Mouse (Mus musculus) adipocyte (in vitro differentiated cells): ENCODE data around the gene Idua.
A peak's percentile ranks its signal among the peaks of the same experiment; 100 is the strongest.
"Not testable (repeated sequence)": the region's sequence is repeated elsewhere in the genome, so short reads cannot be mapped to it uniquely, and the experiment has no call there.

Source experiments
- DNase-seq: peaks from one replicate; pipeline ENCODE4 v3.0.0-alpha.2; 2016; ENCODE audit warnings: low spot score

Idua gene

DNA sequence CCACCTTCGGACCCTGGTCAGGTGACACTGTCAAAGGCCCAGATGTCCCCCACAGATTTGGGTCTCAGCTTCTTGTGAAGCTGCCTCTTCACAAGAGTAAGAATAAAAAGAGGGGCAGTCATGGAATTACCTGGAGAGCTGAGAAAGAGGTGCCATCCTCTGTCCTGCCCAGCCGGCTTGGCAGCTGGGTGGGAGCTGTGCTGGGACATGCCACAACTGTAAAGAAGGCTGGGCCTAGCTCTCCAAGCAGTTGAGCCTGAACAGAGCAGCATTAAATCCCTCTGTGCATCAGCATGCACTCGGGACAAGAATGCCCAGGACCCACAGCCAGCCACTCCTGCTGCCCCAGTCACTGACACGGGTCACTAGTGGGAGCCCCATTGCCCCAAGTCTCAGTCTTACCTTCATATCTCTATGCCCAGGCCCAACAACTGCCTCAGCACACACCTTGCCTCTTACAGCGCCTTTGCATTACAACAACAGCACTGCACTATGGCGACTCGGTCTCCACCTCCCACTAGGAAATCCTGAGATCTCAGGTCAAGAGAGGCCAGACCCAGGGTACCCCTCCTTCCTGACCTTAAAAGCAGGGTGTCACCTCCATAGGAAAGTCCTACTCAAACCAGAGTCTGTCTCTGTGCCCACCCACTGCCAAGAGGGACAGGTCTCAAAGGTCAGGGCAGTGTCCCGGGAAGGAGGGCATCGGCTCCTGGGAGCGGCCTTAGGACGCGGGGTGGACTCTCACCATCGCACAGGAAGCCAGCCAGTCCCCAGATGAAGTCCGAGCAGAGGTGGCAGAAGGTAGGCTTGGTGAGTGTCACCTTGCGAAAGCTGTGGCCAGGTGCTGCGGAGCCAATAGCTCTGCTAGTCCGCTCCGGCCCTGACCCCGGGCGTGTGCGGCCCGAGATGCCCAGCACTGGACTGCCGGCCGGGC, at the start of gene Idua:
TSS of gene Idua (plus strand) at position 634 of the 934 bp plus-strand sequence.
- no peak for DNase-seq

DNA sequence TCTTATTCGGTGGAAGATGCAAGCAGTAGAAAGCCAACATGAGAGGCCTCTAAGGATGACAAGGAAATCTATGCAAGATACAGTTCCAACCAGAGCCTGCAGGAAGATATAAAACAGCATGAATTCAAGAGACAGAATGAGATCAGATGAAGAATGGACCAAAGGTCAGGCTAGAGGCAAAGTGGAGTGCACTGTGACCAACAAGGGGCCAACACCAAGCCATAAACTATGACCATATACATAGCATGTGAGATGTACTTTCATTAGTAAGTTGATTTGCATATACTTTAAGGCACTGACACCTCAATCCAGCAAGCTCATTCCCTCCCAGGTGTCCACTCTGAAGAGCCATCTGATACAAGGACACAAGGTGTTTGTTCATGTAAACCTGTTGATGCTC, 49.7 kb upstream of the Idua start:
- no peak for DNase-seq

DNA sequence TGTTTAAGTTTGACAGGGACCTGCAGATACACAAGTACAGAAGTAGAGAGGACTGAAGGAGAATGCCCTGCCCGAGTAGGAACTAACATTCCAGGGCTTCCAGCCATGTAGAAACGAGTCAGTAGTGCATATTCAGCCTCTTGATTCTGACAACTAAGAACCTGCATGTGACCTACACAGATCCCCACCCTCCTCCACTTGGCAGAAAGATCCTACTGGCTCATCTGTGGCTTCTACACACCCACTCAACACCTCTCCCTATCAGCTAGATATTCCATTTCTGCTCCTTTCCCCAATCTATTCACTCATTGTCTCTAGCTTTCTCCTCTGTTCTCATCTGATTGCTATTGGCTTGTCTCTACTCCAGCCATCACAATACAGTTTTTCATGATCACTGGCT, 38.3 kb upstream of the Idua start:
- no peak for DNase-seq

DNA sequence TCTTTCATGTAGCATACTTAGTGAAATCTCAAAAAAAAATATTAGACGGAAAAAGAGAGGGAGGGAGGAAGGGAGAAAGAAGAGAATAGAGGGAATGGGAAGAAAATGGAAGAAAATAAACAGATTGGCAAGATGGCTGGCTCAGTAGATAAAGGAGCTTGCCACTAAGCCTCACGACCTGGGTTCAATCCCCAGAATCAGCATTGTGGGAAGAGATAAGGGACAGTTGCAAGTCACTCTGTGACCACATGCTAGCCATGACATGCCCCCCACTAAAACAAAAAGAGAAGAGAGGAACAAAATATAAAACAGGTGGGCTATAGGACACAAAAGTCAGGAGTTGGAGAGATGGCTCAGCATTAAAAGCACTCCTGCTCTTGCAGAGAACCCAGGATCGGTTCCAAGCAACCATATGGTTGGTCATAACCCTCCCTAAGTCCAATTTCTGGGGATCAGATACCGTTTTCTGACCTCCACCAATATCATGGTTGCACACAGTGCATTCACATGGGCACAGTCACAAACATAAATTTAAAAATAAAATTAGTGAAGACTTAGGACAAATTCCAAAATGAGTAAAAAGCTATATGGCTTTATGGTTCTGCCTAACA, 34.0 kb upstream of the Idua start:
- no peak for DNase-seq

DNA sequence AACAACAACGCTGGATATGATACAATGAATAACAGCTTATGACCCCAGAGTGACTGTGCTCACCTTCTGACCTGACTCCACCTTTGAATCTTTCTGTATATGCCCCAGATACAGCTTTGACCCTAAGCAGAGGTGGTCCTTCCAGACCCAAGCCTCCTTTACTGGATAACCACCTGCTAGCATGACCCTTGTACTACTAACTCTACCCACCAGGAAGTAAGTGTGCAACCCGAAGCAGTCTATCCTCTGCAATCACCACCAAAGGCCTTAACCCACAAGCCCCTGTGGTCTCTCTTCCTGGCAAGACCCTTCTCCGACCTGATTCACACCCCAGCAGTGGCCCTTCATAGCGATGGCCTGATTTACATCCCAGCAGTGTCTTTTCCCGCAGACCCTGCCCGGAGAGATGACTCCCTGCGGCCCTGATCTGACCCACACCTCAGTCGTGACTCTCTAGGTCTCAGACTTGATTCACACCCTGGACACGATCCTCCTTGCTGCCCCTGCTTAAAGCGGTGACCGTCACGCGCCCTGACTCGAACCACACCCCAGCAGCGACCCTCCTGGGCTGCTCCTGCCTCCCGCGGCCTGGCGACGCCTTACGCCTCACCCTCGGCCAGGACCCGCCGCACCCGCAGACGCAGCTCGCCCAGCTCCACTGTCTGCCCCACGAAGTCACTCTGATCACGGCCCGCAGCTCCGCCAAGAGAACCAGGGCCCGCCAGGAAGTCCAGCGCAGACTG, 31.1 kb upstream of the Idua start:
- peak; percentile 28 for DNase-seq

DNA sequence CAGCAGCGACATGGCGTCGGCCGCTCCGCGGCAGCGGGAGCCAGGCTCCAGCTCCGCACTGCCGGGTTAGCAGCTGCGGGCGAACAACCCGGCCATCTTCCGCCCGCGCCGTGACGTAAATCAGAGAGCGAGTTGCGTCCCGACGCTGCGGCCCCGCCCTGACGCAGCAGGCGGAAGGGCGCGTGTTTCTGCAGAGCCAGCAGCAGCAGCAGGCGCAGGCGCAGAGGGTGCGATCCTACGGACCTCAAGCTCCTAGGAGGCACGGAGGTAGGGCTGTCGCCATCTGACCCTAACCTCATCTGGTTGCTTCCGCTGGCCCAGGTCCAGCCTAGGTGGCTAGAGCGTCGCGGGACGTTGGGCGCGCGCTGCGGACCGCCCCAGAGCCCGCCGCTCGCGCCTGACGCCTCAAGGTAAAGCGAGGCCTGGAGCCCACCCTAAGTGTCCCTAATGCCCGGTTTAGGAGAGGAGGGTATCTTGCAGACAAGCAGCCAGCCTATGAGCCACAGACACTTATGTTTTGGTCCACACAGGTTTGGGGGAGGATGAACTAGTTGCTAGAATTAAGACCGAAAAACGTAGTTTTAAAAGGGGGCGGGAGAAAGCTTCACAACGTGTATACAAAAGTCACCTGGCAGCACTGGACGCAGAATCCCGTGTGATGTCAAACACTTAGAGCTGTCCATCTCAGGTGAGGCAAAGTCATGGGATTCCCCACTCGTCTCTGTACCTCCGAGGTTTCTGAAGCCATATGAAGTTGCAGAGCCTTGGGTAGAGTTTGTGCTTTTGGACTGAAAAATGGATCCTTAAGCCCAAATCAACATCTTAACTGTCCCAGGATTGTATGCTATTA, 30.3 kb upstream of the Idua start, which contains the start of the genes Gak and Tmem175:
TSS of gene Gak (minus strand) at position 122 of the 850 bp plus-strand sequence.
TSS of gene Tmem175 (plus strand) at position 137 of the 850 bp plus-strand sequence.
- DNase-seq: peak; percentile 91

DNA sequence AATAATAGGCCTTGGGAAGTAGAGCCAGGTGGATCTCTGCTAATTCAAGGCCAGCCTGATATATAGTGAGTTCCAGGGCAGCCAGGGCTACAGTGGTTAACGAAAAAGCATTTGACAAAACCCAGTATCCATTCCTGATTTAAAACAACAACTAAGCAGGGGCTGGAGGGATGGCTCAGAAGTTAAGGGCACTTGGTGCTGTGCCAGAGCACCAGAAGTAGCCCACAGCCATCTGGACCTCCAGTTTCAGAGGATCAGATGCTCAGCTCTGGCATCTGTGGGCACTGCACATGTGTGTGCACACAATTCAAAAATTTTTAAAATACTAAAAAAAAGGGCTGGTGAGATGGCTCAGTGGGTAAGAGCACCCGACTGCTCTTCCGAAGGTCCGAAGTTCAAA, 26.5 kb upstream of the Idua start:
- DNase-seq: no peak

DNA sequence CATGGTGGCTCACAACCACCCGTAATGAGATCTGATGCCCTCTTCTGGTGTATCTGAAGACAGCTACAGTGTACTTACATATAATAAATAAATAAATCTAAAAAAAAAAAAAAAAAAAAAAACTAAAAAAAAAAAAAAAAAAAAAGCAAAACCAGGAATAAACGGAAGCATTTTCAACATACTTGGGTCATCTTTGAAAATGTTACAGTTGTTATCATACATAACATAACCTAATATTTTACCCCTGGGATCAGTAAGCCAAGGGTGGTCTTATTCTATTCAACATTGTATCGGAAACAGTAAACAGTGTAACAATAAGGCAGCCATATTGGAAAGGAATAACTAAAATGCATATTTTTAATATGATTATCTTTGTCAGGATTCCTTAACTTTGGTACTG, 26.0 kb upstream of the Idua start:
- not testable (repeated sequence) for DNase-seq

DNA sequence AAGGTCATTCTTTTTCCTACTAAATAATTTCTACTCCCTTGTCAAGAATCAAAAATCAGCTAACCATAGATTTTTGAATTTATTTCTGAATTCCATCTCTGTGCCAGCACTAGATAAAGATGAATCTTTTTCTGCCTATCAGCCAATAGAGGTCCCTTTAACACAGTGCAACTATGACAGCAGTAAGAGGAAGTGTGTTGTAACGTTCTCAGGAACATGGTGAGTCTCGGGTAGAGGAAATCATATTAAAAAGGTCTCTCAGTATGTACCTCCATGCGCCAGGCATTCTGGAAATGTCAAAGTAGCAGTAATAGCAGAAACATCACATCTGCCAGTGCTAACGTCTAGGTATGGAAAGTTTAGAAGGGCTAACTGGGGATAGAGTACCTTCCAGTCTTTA, 24.0 kb upstream of the Idua start:
- no peak for DNase-seq

DNA sequence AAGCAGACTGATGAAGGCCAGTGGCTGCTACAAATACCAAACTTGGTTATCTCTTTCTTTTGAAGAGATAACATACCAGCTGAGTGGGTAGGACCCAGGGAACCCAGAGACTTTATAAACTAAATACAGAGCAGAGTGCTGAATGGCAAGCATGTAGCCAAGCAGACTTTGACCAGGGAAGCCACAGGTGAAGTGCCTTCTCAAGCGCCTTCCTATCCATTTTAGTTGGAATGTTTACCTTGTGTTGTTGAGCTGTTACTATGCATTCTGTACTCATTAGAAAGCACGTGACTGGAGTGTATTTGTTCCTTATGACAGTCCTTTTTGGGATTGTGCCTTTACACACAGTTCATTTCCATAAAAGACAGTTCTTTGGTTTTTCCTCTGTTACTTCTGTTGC, 16.5 kb upstream of the Idua start:
- no peak for DNase-seq

DNA sequence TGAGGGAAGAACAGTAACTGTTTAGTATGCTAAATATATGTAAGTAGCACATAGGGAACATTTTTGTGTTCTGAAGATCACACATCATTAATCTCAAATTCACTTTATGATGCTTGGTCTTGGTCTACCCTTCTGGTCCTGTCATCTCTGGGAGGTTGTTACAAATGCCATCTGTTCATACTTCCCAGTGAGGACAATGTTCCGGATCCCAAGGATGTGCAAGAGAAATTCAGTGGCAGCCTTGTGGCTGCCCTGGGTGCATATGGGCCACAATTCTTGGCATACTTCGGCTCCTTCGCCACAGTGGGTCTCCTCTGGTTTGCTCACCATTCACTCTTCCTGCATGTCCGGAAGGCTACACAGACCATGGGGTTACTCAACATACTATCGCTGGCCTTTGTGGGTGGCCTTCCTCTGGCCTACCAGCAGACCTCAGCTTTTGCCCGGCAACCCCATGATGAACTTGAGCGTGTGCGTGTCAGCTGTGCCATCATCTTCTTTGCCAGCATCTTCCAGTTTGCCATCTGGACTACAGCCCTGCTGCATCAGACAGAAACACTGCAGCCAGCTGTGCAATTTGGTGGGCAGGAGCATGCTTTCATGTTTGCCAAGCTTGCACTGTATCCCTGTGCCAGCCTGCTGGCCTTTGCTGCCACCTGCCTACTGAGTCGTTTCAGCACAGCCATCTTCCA, 14.3 kb upstream of the Idua start:
- peak; percentile 12 for DNase-seq

DNA sequence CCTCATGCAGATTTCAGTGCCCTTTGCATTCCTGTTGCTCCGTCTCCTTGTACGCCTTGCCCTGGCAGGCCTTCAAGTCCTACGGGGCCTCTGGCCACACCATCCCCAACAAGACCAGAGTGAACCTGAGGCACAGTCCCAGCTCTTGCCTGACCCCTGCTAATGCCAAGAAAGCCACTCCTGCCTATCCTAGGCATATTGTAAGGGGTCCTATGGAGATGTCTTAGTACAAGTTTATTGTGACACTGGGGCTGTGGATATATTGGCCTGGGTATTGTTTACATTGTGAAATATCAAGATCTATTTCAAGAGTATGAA, 13.8 kb upstream of the Idua start:
- DNase-seq: no peak

DNA sequence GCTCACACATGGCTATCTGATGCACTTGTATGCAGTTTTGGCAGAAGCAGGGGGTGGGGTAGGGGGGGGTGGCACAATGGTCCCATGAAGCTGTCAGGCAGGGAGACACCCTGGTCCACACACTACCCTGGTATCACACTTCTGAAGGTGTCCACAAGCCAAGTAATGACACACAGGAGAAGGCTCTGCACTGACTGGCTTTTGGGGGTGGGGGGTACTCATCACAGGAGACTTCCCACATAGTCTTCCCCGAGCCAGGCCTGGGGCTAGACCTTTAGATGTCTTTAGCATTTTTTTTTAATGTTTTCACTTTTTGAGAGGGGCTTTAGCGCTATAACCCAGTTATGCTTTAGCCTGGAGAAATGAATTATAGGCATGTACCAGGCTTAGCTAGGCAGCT, 12.8 kb upstream of the Idua start:
- DNase-seq: no peak

DNA sequence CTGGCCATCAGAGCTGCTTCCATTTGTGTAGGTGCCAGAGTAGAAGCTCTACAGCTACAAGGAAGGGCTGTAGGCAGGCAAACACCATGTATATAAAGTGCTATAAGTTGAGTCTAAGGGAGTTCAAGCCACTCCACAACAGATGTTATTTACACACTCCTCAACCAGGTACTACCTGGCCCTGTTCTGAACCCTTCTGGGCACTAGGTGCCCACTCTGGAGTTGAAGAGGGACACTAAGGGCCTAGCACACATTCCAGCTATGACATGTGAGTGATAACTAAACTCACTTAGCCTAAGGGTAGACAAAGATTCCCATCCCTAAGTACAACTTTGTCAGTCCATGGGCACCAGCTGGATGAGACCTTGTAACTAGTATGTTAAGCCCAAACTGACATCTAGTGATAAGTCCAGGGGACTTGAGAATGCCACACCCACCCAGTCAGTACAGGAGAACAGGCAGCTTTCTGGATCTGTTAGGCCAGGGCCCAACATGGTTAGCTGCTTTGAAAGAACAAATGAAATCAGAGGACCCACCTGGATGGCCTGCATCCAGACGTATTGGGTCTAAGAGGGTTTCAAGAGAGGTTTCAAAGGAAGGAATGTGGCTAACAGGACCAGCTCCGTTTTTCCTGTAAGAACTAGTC, 12.2 kb upstream of the Idua start:
- no peak for DNase-seq

DNA sequence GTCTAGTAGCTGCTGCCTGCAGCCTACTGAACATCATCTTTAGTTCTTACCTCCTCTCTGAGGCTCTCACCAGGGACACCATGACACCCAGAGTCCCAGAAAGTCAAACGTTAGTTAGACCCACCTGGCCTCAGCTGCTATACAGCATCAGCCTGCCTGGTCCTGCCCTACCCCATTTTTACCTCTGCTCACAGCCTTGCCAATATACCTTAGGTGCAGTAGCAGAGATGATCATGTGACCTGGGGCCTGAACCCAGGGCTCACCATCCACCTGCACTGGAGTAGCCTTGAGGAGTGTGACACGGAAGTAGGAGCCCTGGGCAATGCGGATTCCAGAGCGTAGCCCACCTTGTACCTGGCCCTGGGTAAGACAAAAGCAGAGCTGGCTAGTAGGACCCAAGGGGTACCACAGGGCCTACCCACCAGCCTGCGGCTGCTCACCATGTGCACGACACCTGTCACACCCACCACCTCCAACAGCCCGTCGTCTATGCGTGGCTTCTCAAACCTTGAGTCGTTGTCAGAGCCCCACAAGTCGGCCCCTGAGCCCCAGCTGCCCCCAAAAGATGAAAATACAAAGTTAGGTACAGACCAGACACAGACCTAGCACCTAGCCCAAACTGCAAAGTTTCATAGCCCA, 11.1 kb upstream of the Idua start:
- DNase-seq: no peak

DNA sequence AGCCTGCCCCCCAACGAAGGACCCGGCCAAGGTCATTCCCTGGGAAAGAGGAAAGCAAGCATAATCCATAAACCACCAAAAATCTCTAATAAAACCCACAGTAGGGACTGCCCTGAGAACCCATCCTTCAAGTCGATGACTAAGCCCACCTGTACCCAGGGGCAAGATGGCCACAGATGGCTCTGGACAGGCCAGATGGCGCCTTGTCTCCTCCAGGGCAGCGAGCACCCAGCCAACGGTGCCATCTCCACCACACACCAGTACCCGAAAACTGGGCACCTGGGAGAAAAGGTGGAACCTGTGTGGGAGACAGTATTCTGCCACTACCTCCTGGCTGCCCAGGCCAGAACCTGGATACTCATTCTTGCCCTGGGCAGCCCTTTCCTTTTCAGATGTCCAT, 9.8 kb upstream of the Idua start:
- no peak for DNase-seq

DNA sequence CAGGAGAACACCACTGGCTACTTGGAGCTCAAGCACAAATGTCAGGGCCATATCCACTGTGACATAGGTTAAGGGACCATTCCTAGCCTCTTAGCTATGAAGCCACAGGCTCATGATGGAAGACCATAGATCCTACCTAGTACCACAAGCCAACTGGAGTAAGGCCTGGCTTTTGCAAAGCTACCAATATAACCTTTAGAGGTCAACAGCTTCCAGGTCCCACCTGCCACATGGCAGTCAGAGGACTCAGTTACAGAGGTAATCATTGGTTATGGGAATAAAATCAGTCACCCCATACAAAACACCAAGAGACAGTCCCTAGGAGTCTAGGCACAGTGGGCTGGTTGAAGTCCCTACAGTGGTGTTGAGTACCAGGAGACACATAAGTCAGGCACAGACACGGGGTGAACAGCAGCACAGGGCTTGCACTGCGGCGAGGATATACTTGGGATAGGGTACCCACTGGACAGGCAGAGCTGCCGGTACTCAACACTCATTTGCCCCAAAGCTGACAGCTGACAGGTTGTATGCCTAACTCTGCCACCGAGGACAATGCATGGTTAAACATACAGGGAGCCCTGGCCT, 8.9 kb upstream of the Idua start:
- DNase-seq: no peak

DNA sequence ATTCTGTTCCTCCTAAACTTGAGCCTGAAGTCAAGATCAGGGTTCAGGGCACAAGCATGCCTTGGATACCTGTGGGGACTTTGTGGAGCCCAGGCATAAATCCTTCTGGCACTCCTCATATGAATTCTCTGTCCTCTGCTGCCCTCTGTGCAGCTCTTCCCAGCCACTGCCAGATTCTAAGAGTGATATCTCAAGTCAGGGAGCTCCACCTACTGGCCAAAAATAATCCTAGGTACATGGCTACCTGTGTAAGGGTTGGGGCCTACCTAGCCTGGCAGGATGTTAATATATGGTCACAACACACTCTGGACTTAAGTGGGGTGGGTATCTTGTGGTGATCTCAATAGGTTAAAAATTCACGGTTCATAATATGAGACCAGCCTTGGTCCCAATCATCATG, 8.3 kb upstream of the Idua start:
- DNase-seq: peak; percentile 83

DNA sequence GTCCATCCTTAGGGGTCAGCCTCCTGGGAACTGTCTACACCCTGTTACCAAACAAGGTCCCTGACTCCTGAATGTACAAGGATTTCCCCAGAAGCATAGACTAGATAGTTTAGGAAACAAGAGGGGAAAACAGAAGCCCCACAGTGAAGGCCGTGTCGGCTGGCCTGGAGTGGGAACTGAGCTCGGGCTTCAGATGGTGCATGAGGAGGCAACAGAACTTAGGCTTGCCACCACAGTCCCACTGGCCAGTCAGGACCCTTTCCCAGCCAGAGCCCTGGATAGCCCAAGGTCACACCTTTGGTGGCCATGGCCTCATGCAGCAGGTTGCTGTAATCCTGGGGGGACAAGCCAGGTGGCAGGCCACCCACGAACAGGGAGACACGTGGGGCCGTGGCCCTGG, 6.8 kb upstream of the Idua start:
- no peak for DNase-seq

DNA sequence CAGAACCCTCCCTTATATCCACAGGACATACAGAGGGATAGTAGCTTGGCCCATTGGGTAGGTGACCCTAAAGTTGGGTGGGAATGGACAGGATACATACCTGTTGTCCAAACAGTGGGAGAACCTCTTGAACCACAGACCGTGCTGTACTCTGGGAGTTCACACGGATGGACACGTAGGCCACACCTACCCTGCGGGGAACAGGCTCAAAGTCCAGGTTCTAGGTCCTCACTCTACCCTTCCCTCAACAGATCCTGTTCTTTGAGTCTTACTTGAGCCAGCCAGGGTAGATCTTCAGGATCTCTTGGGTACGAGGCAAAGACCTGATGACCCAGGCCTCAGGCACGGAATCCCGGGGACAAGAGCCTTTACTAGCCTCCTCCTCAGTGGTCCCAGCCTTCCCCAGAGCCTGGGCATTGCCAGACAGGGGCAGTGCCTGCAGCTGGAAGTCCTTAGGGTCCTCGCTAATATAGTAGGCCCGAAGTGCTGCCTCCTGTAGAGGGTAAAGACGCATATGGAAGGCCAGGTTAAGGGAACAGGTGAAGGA, 5.6 kb upstream of the Idua start:
- no peak for DNase-seq
